Mouse (Mus musculus) hindbrain, postnatal 0 days (tissue): ENCODE results near the gene 4430402I18Rik. TPM values are rescaled to one million over a fixed set of nuclear protein-coding genes. Genes with fewer than 3 reads are reported as not detected.

ENCODE experiments used
- ATAC-seq: fragments of 200-750 bp; cut with Nextera tagmentation; 2 replicates; pipeline ENCODE4 v1.8.0; 2017; ENCODE audit warnings: mild to moderate bottlenecking, moderate TSS enrichment, moderate library complexity
- DNase-seq: peaks from one replicate; pipeline ENCODE4 v3.0.0-alpha.2; 2015; ENCODE audit warnings: low spot score
- H3K27ac ChIP-seq: fragments of 300-500 bp; sonication (generic); 2 replicates; pipeline ENCODE4 v1.5.1; 2014; ENCODE audit warnings: mild to moderate bottlenecking
- H3K27me3 ChIP-seq: fragments of 300-500 bp; sonication (generic); 2 replicates; pipeline ENCODE4 v1.6.1; 2014; ENCODE audit warnings: low read length, mixed read lengths; ENCODE audit not compliant: insufficient read depth
- H3K36me3 ChIP-seq: fragments of 300-500 bp; sonication (generic); 2 replicates; pipeline ENCODE4 v1.6.1; 2014; ENCODE audit warnings: low read length, mixed read lengths; ENCODE audit not compliant: insufficient read depth
- H3K4me1 ChIP-seq: fragments of 300-500 bp; sonication (generic); 2 replicates; pipeline ENCODE4 v1.6.1; 2014; ENCODE audit warnings: antibody characterized with exemption, low read length, mixed read lengths; ENCODE audit not compliant: insufficient read depth
- H3K4me2 ChIP-seq: fragments of 300-500 bp; sonication (generic); 2 replicates; pipeline ENCODE4 v1.6.1; 2014; ENCODE audit warnings: low read depth, mild to moderate bottlenecking, low read length, moderate library complexity, mixed read lengths
- H3K4me3 ChIP-seq: fragments of 300-500 bp; sonication (generic); 2 replicates; pipeline ENCODE4 v1.5.1; 2014; ENCODE audit warnings: low read length
- H3K9ac ChIP-seq: fragments of 300-500 bp; sonication (generic); replicated peaks from 2 replicates; pipeline ENCODE4 v1.6.1; 2014; ENCODE audit warnings: mild to moderate bottlenecking, low read length, moderate library complexity, mixed read lengths
- H3K9me3 ChIP-seq: fragments of 300-500 bp; sonication (generic); 2 replicates; pipeline ENCODE4 v1.6.1; 2016; ENCODE audit warnings: low read length, mixed read lengths
- CTCF ChIP-seq: IDR thresholded peaks from 2 replicates; pipeline ENCODE4 v1.5.1; 2016; ENCODE audit warnings: antibody characterized with exemption, control low read depth, low read depth
- WGBS: fragments of 180-500 bp; shearing (Covaris S2); extraction: QIAGEN DNeasy Blood & Tissue Kit; methylation state at CpG from one replicate; pipeline ENCODE4 v1.1.7; 2014; 5-methylcytosine and 5-hydroxymethylcytosine counted together
- polyA plus RNA-seq: library from polyadenylated mRNA; unstranded; fragments of >200 nt; fragmentation: Nextera tagmentation; extraction: Ambion mirVana; gene quantifications from 2 replicates; pipeline ENCODE4 v1.2.1, GENCODE M21; 2015
- total RNA-seq: library from RNA; depleted of rRNA; stranded (reverse); fragments of >200 nt; gene quantifications from 2 replicates; pipeline ENCODE4 v1.2.3, GENCODE M21; 2014

The 4430402I18Rik gene
- total and polyA plus RNA-seq, 2 experiments from 2014 or later = 1.7 to 2.4 TPM

- Histone ChIP-seq H3K27ac (no peak overlapping the region), H3K4me3 (no peak overlapping the region), H3K4me1 (no peaks in the 10 kb centered on the region), H3K9ac (no peak overlapping the region), H3K9me3 (no peaks in the 10 kb centered on the region), H3K36me3 (peaks cover 5% of the 10 kb centered on the region; the same call in 1 of the 2 replicates), H3K27me3 (no peaks in the 10 kb centered on the region), H3K4me2 (no peak overlapping the region)
- ATAC-seq (no peak), DNase-seq (no peak)
- TF ChIP-seq CTCF = no peak
- 68% methylated on average over 4 of the region's 4 CpGs for WGBS
Measured at GRCm38 (mm10) chr19:28908186-28908585, 59.4 kb downstream of the 4430402I18Rik start.

GRCm38 (mm10) chr19:28903536-28904119, 64.0 kb downstream of the 4430402I18Rik start:
- no peaks in the 10 kb centered on the region for H3K4me1 ChIP-seq
- no peaks in the 10 kb centered on the region for H3K27me3 ChIP-seq
- no peaks in the 10 kb centered on the region for H3K9me3 ChIP-seq
- H3K9ac ChIP-seq = no peak overlapping the region
- no peak overlapping the region for H3K4me3 ChIP-seq
- no peak for TF ChIP-seq CTCF
- no peak overlapping the region for H3K27ac ChIP-seq
- no peak for ATAC-seq
- no peak overlapping the region for H3K4me2 ChIP-seq
- DNase-seq = no peak
- 87% methylated on average over 8 of the region's 8 CpGs for WGBS
- peaks cover 5% of the 10 kb centered on the region; the same call in 1 of the 2 replicates for H3K36me3 ChIP-seq

- DNase-seq (no peak), ATAC-seq (no peak)
- WGBS = 70% methylated on average over 4 of the region's 4 CpGs
Measured at GRCm38 (mm10) chr19:28902806-28903205, 64.8 kb downstream of the 4430402I18Rik start.

GRCm38 (mm10) chr19:28902111-28902510, 65.5 kb downstream of the 4430402I18Rik start:
- no peak for DNase-seq
- no peak overlapping the region for H3K9ac ChIP-seq
- H3K9me3 ChIP-seq = no peaks in the 10 kb centered on the region
- no peak overlapping the region for H3K4me2 ChIP-seq
- H3K4me3 ChIP-seq = no peak overlapping the region
- ATAC-seq = peak; percentile 70
- H3K4me1 ChIP-seq = no peaks in the 10 kb centered on the region
- H3K27me3 ChIP-seq = no peaks in the 10 kb centered on the region
- H3K36me3 ChIP-seq = peaks cover 5% of the 10 kb centered on the region; the same call in 1 of the 2 replicates
- no peak overlapping the region for H3K27ac ChIP-seq
- TF ChIP-seq CTCF = no peak
- 51% methylated on average over 2 of the region's 2 CpGs for WGBS

More at GRCm38 (mm10) chr19:28902806-28903205, 64.8 kb downstream of the 4430402I18Rik start:
- H3K9me3 ChIP-seq = no peaks in the 10 kb centered on the region
- H3K27me3 ChIP-seq = no peaks in the 10 kb centered on the region
- H3K4me3 ChIP-seq = no peak overlapping the region
- no peak overlapping the region for H3K27ac ChIP-seq
- H3K36me3 ChIP-seq = peaks cover 5% of the 10 kb centered on the region; the same call in 1 of the 2 replicates
- no peak for TF ChIP-seq CTCF
- no peak overlapping the region for H3K9ac ChIP-seq
- no peaks in the 10 kb centered on the region for H3K4me1 ChIP-seq
- H3K4me2 ChIP-seq = no peak overlapping the region

- ATAC-seq = no peak
- Histone ChIP-seq H3K27me3 (no peaks in the 10 kb centered on the region), H3K4me2 (no peak overlapping the region), H3K27ac (no peak overlapping the region), H3K4me1 (no peaks in the 10 kb centered on the region), H3K9ac (no peak overlapping the region), H3K4me3 (no peak overlapping the region), H3K9me3 (no peaks in the 10 kb centered on the region), H3K36me3 (no peaks in the 10 kb centered on the region)
- 92% methylated on average over 2 of the region's 2 CpGs for WGBS
- TF ChIP-seq CTCF = no peak
- no peak for DNase-seq
Measured at GRCm38 (mm10) chr19:28900771-28901170, 66.8 kb downstream of the 4430402I18Rik start.

- Histone ChIP-seq H3K4me2 (no peak overlapping the region), H3K4me3 (no peak overlapping the region), H3K36me3 (no peaks in the 10 kb centered on the region), H3K9ac (no peak overlapping the region), H3K4me1 (no peaks in the 10 kb centered on the region), H3K27me3 (no peaks in the 10 kb centered on the region), H3K9me3 (no peaks in the 10 kb centered on the region), H3K27ac (0 out of 2 replicates have a peak overlapping the region, but pooled peaks have one; percentile 26)
- WGBS = 82% methylated on average over 9 of the region's 9 CpGs
- ATAC-seq = no peak
- TF ChIP-seq CTCF = no peak
- no peak for DNase-seq
Measured at GRCm38 (mm10) chr19:28897497-28897896, 70.1 kb downstream of the 4430402I18Rik start.

- Histone ChIP-seq H3K9ac (no peak overlapping the region), H3K4me2 (no peak overlapping the region), H3K4me1 (no peaks in the 10 kb centered on the region), H3K27me3 (no peaks in the 10 kb centered on the region), H3K27ac (0 out of 2 replicates have a peak overlapping the region, but pooled peaks have one; percentile 26), H3K4me3 (no peak overlapping the region), H3K9me3 (no peaks in the 10 kb centered on the region), H3K36me3 (no peaks in the 10 kb centered on the region)
- TF ChIP-seq CTCF = no peak
- ATAC-seq (peak; percentile 63; the same call in 1 of the 2 replicates), DNase-seq (peak; percentile 42)
- WGBS = 44% methylated on average over 1 of the region's 1 CpGs
Measured at GRCm38 (mm10) chr19:28896639-28897038, 71.0 kb downstream of the 4430402I18Rik start.
